Mouse (Mus musculus): ENCODE measurements around the gene Sema6d. TPM values are rescaled to one million over a fixed set of nuclear protein-coding genes. Genes with fewer than 3 reads are reported as not detected.

Gene Sema6d
- polyA plus RNA-seq, 1 experiment, result 6.7 TPM

- WGBS, result 84% methylated on average over 5 of the region's 5 CpGs
- TF ChIP-seq POLR2A (IDR thresholded peaks at IDR 0.05; ENCODE audit: borderline replicate concordance, control insufficient read depth, low read depth, low read length) (no peak), CTCF (IDR thresholded peaks at IDR 0.05; ENCODE audit: control insufficient read depth, insufficient read depth, low read length) (no peak)
- Histone ChIP-seq H3K4me1 (ENCODE audit: control insufficient read depth, insufficient read depth, low read length) (no peaks in the 10 kb centered on the region), H3K27ac (ENCODE audit: control insufficient read depth, insufficient read depth, low read depth, low read length, poor library complexity) (no peak overlapping the region), H3K4me3 (replicated peaks; ENCODE audit: control insufficient read depth, low read depth, low read length) (no peak overlapping the region)
Measured at GRCm38 (mm10) chr2:124429744-124430143, 340.0 kb downstream of the Sema6d start.

- 82% methylated on average over 3 of the region's 3 CpGs for WGBS
- Histone ChIP-seq H3K4me1 (ENCODE audit: control insufficient read depth, insufficient read depth, low read length) (no peaks in the 10 kb centered on the region), H3K27ac (ENCODE audit: control insufficient read depth, insufficient read depth, low read depth, low read length, poor library complexity) (no peak overlapping the region), H3K4me3 (replicated peaks; ENCODE audit: control insufficient read depth, low read depth, low read length) (no peak overlapping the region)
- no peak for TF ChIP-seq CTCF (IDR thresholded peaks at IDR 0.05; ENCODE audit: control insufficient read depth, insufficient read depth, low read length)
- no peak for TF ChIP-seq POLR2A (IDR thresholded peaks at IDR 0.05; ENCODE audit: borderline replicate concordance, control insufficient read depth, low read depth, low read length)
Measured at GRCm38 (mm10) chr2:124430708-124431107, 340.9 kb downstream of the Sema6d start.

GRCm38 (mm10) chr2:124435382-124436002 lies 345.7 kb downstream of the Sema6d start:
- no peak overlapping the region for H3K4me3 ChIP-seq (replicated peaks; ENCODE audit: control insufficient read depth, low read depth, low read length)
- H3K27ac ChIP-seq (ENCODE audit: control insufficient read depth, insufficient read depth, low read depth, low read length, poor library complexity), result no peak overlapping the region; the same call in 1 of the 2 replicates
- no peak for TF ChIP-seq POLR2A (IDR thresholded peaks at IDR 0.05; ENCODE audit: borderline replicate concordance, control insufficient read depth, low read depth, low read length)
- TF ChIP-seq CTCF (IDR thresholded peaks at IDR 0.05; ENCODE audit: control insufficient read depth, insufficient read depth, low read length), result no peak
- H3K4me1 ChIP-seq (ENCODE audit: control insufficient read depth, insufficient read depth, low read length), result no peaks in the 10 kb centered on the region
- WGBS, result 83% methylated on average over 12 of the region's 12 CpGs

- Histone ChIP-seq H3K4me3 (replicated peaks; ENCODE audit: control insufficient read depth, low read depth, low read length) (no peak overlapping the region), H3K4me1 (ENCODE audit: control insufficient read depth, insufficient read depth, low read length) (no peaks in the 10 kb centered on the region), H3K27ac (ENCODE audit: control insufficient read depth, insufficient read depth, low read depth, low read length, poor library complexity) (no peak overlapping the region)
- 75% methylated on average over 8 of the region's 8 CpGs for WGBS
- TF ChIP-seq POLR2A (IDR thresholded peaks at IDR 0.05; ENCODE audit: borderline replicate concordance, control insufficient read depth, low read depth, low read length), result no peak
- TF ChIP-seq CTCF (IDR thresholded peaks at IDR 0.05; ENCODE audit: control insufficient read depth, insufficient read depth, low read length), result no peak
Measured at GRCm38 (mm10) chr2:124436704-124437103, 346.9 kb downstream of the Sema6d start.

- Histone ChIP-seq H3K4me3 (replicated peaks; ENCODE audit: control insufficient read depth, low read depth, low read length) (no peak overlapping the region), H3K4me1 (ENCODE audit: control insufficient read depth, insufficient read depth, low read length) (no peaks in the 10 kb centered on the region), H3K27ac (ENCODE audit: control insufficient read depth, insufficient read depth, low read depth, low read length, poor library complexity) (no peak overlapping the region)
- TF ChIP-seq POLR2A (IDR thresholded peaks at IDR 0.05; ENCODE audit: borderline replicate concordance, control insufficient read depth, low read depth, low read length) (no peak), CTCF (IDR thresholded peaks at IDR 0.05; ENCODE audit: control insufficient read depth, insufficient read depth, low read length) (no peak)
- 46% methylated on average over 2 of the region's 2 CpGs for WGBS
Measured at GRCm38 (mm10) chr2:124444199-124444598, 354.4 kb downstream of the Sema6d start.

- TF ChIP-seq CTCF (IDR thresholded peaks at IDR 0.05; ENCODE audit: control insufficient read depth, insufficient read depth, low read length) (no peak), POLR2A (IDR thresholded peaks at IDR 0.05; ENCODE audit: borderline replicate concordance, control insufficient read depth, low read depth, low read length) (no peak)
- H3K27ac ChIP-seq (ENCODE audit: control insufficient read depth, insufficient read depth, low read depth, low read length, poor library complexity), result no peak overlapping the region
- no peaks in the 10 kb centered on the region for H3K4me1 ChIP-seq (ENCODE audit: control insufficient read depth, insufficient read depth, low read length)
- no peak overlapping the region for H3K4me3 ChIP-seq (replicated peaks; ENCODE audit: control insufficient read depth, low read depth, low read length)
- WGBS, result 65% methylated on average over 2 of the region's 2 CpGs
Measured at GRCm38 (mm10) chr2:124455881-124456280, 366.1 kb downstream of the Sema6d start.

GRCm38 (mm10) chr2:124456999-124457398 lies 367.2 kb downstream of the Sema6d start:
- WGBS, result 88% methylated on average over 4 of the region's 4 CpGs
- Histone ChIP-seq H3K4me3 (replicated peaks; ENCODE audit: control insufficient read depth, low read depth, low read length) (no peak overlapping the region), H3K27ac (ENCODE audit: control insufficient read depth, insufficient read depth, low read depth, low read length, poor library complexity) (no peak overlapping the region), H3K4me1 (ENCODE audit: control insufficient read depth, insufficient read depth, low read length) (no peaks in the 10 kb centered on the region)
- TF ChIP-seq POLR2A (IDR thresholded peaks at IDR 0.05; ENCODE audit: borderline replicate concordance, control insufficient read depth, low read depth, low read length), result no peak
- no peak for TF ChIP-seq CTCF (IDR thresholded peaks at IDR 0.05; ENCODE audit: control insufficient read depth, insufficient read depth, low read length)

GRCm38 (mm10) chr2:124458028-124458427 lies 368.3 kb downstream of the Sema6d start:
- Histone ChIP-seq H3K4me1 (ENCODE audit: control insufficient read depth, insufficient read depth, low read length) (no peaks in the 10 kb centered on the region), H3K4me3 (replicated peaks; ENCODE audit: control insufficient read depth, low read depth, low read length) (no peak overlapping the region), H3K27ac (ENCODE audit: control insufficient read depth, insufficient read depth, low read depth, low read length, poor library complexity) (no peak overlapping the region)
- TF ChIP-seq POLR2A (IDR thresholded peaks at IDR 0.05; ENCODE audit: borderline replicate concordance, control insufficient read depth, low read depth, low read length), result no peak
- TF ChIP-seq CTCF (IDR thresholded peaks at IDR 0.05; ENCODE audit: control insufficient read depth, insufficient read depth, low read length), result no peak
- 64% methylated on average over 2 of the region's 2 CpGs for WGBS

- no peaks in the 10 kb centered on the region for H3K4me1 ChIP-seq (ENCODE audit: control insufficient read depth, insufficient read depth, low read length)
- TF ChIP-seq CTCF (IDR thresholded peaks at IDR 0.05; ENCODE audit: control insufficient read depth, insufficient read depth, low read length), result no peak
- TF ChIP-seq POLR2A (IDR thresholded peaks at IDR 0.05; ENCODE audit: borderline replicate concordance, control insufficient read depth, low read depth, low read length), result no peak
- WGBS, result 68% methylated on average over 2 of the region's 2 CpGs
- no peak overlapping the region for H3K27ac ChIP-seq (ENCODE audit: control insufficient read depth, insufficient read depth, low read depth, low read length, poor library complexity)
- no peak overlapping the region for H3K4me3 ChIP-seq (replicated peaks; ENCODE audit: control insufficient read depth, low read depth, low read length)
Measured at GRCm38 (mm10) chr2:124460956-124461355, 371.2 kb downstream of the Sema6d start.
